Mouse (Mus musculus) urinary bladder, postnatal 14 days (tissue): ENCODE measurements around the gene Rapgef3.
A peak's percentile ranks its signal among the peaks of the same experiment; 100 is the strongest.

Experiments
- DNase-seq: peaks from one replicate; pipeline ENCODE4 v3.0.0; 2021; ENCODE audit warnings: low spot score

Gene Rapgef3

DNA sequence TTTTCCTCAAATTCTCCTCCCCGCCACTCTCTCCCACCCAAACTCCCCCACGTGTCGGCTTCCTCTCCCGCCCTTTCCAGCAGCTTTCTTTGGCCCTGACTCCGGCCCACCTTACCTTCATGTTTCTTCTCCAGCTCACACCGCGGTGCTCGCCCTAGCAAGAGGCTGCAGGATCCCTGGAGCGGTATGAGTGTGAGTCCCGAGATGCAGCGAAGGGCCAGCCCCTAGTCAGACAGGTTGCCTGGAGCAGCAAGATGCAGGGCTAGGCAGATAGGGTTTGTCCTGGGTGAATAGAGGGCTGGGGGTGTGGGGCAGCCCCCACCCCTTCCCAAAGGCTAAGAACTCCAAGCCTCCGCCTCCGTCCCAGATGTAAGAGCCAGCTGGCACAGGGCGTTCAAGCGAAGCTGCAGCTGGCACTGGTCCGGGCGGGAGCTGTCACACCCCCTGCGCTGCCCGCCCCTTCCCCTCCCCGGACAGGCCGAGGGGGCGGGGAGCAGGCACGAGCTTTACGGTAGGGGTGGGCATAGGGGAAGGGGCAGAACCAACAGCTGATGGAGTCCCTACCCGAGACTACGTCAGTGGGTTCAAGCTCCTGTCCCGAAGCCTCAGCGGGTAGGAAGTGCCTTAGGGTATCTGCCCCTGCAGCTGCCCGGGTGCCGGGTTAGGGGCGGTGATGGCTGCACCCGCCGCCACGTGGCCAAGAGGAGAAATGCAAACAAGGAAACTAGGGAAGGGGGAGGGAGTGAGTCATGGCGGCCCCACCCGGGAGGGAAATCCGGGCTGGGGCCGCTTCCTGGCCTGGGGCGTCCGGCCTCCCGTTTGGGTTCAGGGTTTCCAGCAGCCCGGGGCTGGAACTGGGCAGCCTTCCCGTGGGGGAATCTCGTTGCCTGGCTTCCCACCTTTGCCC, at the start of gene Rapgef3:
Gene Rapgef3 (minus strand): TSS at position 693 of the 907 bp plus-strand sequence.
- DNase-seq: peak; percentile 86

DNA sequence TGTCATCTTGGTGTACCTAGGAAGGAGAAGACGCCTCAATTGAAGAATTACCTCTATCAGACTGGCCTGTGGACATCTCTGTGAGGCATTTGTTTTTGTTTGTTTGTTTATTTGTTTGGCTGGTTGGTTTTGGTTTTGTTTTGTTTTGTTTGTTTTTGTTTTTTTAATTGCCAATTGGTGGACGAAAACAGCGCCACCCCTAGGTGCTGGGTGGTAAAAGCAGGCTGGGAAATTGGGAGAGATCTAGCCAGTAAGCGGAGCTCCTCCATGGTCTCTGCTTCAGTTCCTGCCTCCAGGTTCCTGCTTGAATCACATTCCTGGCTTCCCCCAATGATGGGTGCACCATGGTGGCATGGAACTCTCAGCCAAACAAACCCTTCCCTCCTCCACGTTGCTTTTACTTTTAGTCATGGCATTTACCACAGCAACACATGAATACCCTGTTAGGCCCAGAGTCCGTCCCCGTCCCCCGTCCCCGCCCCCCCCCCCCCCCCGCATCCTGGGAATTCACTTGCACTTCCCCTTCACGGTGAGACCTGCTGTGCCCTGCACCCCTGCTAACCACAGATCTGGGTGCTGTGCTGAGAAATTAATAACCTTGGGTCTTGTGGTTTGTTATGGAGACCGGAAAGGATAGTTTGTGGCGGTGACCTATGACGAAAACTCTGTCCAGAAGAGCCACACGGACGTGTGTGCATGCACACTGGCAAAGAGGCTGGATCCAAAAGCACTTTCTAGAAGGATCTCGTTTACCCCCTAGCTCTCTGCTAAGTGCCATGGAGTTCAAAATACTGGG, 48.6 kb upstream of the Rapgef3 start:
- DNase-seq: no peak

DNA sequence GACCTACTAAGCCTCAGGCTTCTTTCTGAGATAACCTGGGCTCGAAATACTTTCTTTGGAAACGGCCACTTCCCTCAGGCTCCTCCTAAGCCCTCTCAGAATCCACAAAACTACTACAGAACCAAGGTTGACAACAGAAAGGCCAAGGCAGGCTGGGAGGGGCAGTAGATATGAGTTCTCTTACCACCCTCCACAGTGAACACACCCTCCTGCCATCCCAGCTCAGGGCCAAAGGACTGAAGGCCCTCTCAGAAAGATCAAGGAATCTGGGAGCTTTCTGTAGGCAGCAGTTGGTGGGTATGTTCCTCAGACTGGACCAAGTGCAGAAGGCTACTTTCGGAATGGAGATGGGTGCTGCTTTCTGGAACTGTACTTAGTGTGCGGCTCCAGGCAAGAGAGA, 47.5 kb upstream of the Rapgef3 start:
- no peak for DNase-seq

DNA sequence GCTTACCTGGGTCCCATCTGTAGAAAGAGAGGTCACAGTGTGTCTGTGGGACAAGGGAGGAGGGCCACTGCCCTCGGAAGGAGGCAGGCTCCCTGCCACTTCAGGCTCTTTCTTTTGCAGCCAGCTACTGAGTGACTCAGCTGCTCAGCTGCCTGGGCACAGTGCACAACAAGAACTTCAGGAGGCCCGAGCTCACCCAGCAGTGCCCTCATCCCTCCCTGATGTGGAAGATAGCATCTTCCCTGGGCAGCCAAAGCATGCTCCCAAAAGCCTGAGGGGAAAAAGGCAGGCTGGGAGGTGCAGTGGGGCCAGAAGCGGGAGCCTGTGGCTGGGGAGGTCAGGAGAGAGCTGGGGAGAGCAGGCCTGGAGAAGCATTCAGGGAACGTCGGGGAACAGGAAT, 46.9 kb upstream of the Rapgef3 start:
- no peak for DNase-seq

DNA sequence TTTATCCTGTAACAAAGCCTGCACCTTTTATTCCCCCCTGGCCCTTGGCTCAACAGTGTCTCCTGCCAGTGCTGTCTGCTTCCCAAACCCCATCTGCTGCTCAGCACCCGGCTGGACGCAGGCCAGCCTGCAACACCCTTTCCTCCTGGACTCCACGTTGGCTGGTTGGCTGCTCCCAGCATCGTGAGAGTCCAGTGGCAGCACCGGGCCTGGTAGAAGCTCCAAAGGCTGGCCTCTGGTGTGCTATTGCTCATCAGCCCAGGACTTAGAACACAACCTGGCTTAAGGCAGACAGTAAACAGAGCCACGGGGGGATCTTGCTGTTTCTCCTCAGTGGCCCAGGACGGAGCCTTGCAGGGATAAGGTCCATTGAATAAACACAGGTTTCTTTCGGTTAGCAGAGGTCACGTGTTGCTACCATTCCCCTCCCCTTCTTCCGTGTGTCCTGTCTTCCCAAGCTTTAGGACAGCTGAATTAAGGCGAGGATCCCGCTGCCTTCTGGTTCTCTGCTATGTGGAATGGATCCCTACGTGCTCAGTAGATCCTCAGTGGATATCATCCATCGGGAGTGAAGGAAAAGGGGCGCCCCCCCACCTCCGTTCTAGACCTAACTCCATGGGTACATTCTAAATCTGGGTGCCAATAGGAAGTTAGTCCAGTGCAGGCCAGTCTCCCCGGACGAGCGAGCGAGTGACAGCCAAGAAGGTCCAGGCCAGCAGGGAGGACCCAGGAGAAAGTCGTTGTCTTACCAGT, 45.9 kb upstream of the Rapgef3 start:
- no peak for DNase-seq

DNA sequence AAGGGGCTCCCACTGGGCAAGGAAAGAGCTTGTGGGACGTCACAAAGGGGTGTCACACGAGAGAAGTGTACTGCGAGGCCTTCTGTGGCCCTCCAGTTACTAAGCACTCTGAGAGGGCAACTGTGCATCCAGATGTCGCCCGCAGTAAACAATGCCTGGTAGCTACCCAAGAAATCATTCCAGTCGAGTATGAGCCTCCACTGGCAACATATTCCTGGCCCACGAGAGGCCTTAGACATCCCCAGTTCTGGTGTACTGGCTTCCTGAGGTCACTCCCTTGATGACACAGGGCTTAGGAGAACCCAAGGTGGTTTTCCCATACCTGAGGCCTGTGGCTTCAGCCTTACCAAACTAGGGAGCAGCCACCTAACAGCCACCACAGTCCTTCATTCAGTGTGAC, 45.1 kb upstream of the Rapgef3 start:
- DNase-seq: no peak

DNA sequence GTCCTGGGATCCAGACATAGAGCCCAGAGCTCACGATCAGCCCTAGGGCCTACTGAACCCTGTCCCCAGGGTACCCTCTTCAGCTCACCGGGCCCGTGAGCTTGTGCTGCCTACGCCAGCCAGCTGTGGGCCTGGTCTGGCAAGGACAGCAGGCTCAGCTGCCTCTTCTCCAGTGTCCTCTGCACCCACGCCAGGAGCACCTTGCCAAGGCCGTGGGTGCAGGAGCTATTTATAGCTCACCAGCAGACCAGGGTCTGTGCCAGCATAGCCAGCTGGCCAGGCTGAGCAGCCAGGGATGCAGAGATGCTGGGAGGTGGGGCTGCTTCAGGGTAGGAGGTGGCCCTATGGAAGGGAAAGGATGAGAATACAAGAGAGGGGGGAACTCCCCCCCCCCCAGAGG, 44.4 kb upstream of the Rapgef3 start:
- peak; percentile 68 for DNase-seq

DNA sequence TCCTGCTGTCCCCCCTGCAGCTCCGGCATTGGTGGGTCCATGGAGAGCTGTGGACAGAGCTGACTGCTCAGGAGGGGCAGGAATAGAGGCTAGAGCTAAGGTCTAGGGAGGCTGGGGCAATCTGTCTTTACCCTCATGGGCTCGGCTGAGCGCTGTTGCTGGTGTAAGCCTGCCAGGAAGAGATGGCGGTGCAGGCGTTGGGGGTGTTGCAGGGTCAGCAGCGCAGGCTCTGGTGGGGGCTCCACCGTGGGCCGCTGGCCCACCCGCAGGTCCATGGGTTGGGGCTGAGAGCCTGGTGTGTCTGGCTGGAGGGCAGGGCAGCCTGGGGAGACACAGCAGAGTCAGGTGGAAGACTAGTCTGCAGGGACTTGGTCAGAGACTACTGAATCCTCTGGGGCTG, 43.5 kb upstream of the Rapgef3 start:
- no peak for DNase-seq

DNA sequence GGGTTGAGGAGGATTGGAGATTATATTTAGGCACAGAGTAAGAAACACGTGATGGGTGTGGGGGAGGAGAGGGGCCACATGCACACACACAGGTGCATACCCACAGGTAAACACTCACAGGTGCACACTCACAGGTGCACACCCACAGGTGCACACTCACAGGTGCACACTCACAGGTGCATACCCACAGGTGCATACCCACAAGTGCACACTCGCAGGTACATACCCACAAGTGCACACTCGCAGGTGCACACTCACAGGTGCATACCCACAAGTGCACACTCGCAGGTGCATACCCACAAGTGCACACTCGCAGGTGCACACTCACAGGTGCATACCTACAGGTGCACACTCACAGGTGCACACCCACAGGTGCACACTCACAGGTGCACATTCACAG, 42.6 kb upstream of the Rapgef3 start:
- no peak for DNase-seq

DNA sequence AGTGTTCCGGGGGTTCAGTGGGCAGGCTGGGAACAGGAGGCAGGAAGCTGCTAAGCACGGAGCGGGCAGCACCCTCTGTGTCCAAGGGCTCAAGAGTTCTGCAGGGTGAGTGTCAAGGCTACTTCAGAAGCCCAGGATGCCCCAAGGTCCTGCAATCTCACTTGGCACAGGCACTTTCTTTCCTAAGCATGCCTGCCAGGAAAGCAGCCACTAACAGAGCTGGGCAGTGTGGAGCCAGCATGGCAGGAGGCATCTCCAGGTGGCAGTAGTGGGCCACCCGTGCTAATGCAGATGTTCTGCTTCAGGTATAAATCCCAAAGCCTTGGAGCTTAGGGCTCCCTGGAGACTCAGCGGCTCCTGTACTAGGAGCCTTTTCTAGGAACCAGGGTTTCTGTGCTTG, 42.2 kb upstream of the Rapgef3 start:
- peak; percentile 53 for DNase-seq

DNA sequence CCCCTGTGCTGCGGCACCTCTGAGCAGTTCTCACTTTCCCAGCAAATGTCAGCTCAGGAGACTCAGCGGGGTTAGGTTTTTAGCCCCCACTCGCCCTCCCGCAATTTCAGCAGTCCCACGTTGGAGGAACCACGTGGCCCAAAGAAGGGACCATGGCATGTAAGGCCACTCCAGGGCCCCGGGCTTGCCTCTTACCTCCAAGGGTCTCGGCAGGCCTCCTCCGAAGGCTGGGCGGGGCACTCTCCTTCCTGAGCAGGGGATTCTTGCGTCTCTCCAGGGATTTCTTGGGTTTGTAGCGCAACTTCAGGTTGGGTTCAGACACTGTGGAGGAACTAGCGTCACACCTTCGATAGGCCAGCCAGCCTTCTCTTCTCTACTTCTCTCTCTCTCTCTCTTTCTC, 41.4 kb upstream of the Rapgef3 start:
- DNase-seq: no peak

DNA sequence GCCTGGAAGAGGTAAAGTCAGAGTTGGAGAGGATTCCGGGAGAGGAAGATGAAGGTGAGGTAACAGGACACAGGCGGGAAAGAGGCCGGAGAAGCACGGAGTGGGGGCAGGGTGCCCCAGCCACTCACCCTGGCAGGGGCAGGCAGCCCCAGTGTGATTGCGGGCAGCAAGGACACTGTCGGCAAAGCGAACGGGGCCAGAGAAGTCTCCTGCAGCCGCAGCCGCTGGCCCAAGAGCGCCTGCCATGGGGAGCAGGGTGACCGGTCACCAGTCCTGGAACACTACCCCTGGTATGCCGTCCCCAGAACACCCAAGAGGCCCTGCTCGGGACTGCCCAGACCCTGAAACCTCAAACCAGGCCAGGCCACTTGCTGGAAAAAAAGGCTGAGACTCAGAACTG, 40.8 kb upstream of the Rapgef3 start:
- DNase-seq: no peak

DNA sequence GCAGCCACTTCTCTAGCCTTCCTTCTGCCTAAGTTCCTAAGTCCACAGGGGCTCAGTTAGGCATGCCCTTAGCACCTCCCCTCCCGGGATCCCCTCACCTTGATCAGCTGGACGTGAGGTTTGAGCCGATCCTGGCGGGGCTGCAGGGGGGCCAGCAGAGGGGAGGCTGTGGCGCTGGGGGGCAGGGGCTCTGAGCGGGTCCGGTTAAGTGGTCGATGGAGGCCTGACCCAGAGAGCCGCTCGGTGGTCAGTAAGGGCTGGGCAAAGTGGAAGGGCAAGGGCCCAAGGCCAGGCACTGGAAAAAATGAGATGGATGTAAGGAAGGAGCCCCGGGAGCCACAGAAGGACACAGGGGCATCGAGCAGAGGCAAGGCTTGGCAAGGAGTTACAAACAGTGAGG, 40.1 kb upstream of the Rapgef3 start:
- no peak for DNase-seq

DNA sequence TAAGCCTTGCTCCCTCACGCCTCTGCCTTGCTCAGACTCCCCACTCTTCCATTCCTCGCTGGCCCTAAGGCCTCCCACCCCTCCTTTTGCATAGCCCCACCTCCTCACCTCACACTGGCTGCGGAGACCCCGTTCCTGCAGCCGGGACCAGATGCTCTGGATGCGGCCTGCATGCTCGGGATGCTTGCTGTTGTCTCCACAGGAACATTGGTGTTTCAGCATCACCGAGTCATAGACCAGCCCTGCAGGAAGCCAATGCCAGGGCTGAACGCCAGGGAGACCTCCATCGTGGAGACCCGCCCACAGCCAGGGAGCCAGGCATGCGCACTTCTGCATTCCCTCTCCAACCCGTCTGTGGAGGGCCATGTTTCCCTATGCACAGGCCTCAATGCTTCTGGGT, 34.8 kb upstream of the Rapgef3 start:
- DNase-seq: no peak

DNA sequence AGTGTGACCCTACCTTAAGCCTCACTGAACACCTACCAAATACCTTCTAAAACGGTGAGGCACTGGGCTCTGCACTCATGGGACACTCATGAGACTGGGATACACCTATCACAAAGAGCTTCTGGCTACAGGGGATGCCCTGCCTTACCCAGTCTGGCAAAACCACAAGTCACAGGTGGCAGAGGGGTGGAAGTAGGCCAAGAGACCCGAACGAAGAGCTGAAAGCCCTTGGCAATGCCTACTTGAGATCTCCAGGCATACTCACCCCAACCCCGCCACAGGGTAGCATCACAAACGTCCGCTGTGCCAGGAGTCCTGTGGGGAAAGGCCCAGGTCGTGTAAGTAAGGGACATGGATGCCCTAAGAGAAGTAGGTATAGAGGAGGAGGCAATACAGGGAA, 34.0 kb upstream of the Rapgef3 start:
- DNase-seq: no peak

DNA sequence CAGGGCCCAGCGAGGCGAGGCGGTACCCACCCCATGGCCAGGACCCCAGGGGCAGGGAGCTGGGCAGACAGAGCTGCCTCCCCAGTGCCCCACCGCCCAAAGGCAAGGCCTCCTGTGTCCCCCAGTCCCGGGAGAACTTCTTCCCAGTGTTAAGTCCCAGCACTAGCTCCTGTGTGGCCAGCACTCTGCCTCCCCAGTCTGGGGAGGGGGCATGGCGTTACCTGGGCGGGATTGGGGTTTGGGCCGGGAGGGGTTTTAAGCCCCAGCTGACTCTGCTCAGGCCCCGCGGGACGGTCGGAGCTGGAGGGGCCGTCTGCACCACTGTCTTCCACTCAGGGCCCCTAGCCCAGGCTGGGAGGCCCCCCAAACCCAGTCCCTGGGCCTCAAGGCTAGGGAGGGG, 33.1 kb upstream of the Rapgef3 start:
- DNase-seq: no peak

DNA sequence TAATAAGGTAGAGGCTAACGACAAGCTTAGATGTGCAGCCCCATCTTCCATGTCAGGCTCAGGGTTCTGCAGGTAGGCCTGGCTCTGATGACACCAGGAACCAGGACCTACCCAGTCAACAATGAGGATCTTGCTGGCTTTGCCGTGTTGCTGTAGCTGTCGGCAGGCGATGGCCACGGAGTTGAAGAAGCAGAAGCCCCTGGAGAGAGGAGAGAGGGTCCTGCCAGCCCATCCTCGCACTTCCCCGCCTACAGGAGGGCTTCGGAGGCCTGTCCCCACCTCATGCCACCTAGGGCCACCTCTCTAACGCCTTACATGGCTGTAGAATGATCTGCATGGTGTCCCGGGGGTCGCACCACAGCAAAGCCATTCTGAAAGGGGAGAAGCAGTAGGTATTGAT, 31.7 kb upstream of the Rapgef3 start:
- DNase-seq: no peak

DNA sequence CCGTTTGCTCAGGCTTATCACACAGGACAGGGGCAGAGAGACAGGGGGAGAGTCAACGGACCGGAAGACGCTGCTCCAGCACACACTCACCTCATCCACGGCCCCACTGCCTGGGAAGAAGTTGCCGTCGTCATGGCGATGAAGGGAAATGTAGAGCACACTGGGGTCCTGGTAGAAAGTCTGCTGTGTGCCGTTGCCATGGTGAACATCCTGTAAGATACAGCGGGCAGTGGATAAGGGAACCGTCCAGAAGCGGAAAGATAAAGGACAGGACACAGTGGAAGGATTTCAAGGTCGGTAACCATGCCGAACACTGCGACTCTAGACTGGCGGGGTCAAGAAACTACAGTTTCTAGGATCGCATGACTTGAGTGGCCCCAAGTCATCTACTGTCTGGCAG, 30.4 kb upstream of the Rapgef3 start:
- no peak for DNase-seq

DNA sequence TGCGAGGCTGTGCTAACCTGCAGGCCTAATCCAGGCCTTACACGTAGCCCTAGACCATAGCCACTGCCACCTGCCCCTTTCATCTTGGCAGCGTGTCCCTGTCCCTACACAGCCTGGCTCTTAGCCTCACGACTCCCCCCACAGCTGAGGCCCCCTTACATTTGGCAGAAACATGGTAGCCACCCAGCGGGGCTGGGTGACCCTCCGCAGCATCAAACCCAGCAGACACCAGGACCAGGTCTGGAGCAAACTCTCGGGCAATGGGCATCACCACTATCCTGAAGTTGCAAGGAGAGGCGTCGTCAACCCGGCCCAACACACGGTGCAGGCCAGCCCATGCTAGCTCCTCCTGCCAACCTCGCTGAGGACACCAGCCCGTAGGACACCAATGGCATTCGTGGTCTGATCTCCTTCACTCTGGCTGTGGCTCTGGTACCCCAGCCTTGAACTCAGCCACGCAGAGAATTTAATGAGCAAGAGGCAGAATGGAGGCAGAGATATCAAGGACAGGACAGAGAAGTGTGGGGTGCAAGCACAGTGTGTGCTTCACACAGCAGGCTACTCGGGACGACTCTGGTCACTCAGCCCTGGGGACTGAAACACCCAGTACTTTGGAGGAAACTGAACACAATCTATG, 29.0 kb upstream of the Rapgef3 start:
- no peak for DNase-seq

DNA sequence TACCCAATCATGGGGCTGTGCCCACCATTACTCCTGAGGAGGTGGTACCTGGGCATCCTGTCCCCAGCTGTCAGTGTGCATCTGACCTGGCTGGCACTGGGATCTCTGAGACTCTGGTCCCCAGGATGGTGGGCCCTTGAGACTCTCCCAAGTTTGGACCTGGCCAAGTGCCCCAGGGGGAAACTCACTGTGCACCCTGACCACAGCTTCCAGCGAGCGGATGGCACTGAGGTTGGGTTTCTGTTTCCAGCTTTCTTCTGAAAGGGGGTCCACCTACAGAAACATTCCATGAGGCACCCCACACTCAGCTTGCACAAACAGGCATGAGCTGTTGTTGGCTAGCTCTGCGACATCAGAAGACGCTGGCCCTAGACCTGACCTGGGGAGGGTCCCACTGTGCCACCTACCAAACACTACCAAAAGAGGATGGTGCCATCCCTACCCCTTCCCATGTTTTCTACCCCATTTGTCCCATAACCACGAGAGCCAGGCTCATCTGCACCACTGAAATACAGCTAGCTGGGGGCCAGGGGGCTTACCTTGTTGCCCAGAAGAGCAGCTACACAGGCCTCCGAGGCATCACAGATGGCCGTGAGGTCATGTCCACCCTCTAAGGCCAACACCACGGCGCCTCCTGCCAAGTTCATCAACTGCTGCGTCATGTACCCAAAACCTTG, 27.9 kb upstream of the Rapgef3 start:
- DNase-seq: no peak

DNA sequence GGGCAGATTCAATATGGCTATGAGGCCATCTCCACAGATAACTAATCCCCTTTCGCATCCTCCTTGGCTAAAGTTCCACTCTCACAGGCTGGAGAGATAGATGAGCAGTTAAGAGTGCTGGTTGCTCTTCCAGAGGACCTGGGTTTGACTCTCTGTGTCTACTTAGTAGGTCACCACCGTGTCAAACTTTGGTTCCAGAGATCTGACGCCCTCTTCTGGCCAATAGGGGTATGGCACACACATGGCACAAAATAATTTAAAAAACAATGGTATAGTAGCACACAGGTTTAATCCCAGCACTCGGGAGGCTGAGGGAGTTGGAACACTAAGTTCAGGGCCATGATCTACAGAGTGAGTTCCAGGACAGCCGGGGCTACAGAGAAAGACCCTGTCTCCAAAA, 26.5 kb upstream of the Rapgef3 start:
- DNase-seq: no peak
